ENCODE assay signal across 7 mouse cellular contexts in the genomic region with DNA sequence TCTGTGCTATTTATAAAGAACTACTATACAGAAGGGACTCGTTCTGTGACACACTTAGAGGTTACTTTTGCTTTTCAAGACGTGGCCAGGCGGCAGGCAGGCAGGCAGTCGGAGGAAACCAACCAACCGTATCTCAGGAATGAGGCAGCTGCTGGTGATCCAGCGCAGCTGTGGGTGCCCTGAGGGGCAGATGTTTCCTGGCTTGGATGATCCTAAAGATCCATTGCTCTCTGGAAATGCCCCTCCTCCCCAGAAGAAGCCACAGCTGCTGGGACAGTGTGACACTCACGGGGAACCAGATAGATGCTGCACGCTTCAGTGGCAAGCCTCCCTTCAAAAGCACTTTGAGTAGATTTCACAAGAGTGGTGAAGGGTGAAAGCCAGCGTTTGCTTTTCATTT. TPM values are rescaled to one million over a fixed set of nuclear protein-coding genes. Genes with fewer than 3 reads are reported as not detected.
A peak's percentile ranks its signal among the peaks of the same experiment; 100 is the strongest.
DNase-seq lines count a peak whose midpoint lies in the region; ATAC-seq and TF ChIP-seq lines count a peak whose summit lies in the region.

No protein-coding gene starts in this region.

- no peaks in the 10 kb centered on the region for H3K9me3 ChIP-seq in kidney, postnatal 0 days (replicated peaks; ENCODE audit: low read length)
- no peaks in the 10 kb centered on the region for H3K9me3 ChIP-seq in midbrain, embryonic 11.5 days (ENCODE audit: control insufficient read depth, low read length)
- H3K9me3 ChIP-seq in forebrain, embryonic 13.5 days (replicated peaks), result no peaks in the 10 kb centered on the region

- peak overlapping the region; percentile 41 for H3K4me2 ChIP-seq in kidney, postnatal 0 days (ENCODE audit: low read length)
- peak overlapping the region; percentile 11; the same call in 1 of the 2 replicates for H3K4me2 ChIP-seq in midbrain, embryonic 11.5 days
- no peak overlapping the region for H3K4me2 ChIP-seq in forebrain, embryonic 13.5 days

- H3K4me1 ChIP-seq in kidney, postnatal 0 days (replicated peaks; ENCODE audit: insufficient read depth, low read length), result peaks cover 7% of the 10 kb centered on the region
- H3K4me1 ChIP-seq in midbrain, embryonic 11.5 days (ENCODE audit: control insufficient read depth, insufficient read depth, low read length), result peaks cover 5% of the 10 kb centered on the region; the same call in 1 of the 2 replicates
- no peaks in the 10 kb centered on the region for H3K4me1 ChIP-seq in forebrain, embryonic 13.5 days

- no peaks in the 10 kb centered on the region for H3K27me3 ChIP-seq in kidney, postnatal 0 days (ENCODE audit: insufficient read depth, low read length)
- no peaks in the 10 kb centered on the region for H3K27me3 ChIP-seq in midbrain, embryonic 11.5 days (ENCODE audit: control insufficient read depth, insufficient read depth, low read length)
- no peaks in the 10 kb centered on the region for H3K27me3 ChIP-seq in forebrain, embryonic 13.5 days

- H3K27ac ChIP-seq in kidney, postnatal 0 days, result 0 out of 2 replicates have a peak overlapping the region, but pooled peaks have one; percentile 27
- no peak overlapping the region for H3K27ac ChIP-seq in midbrain, embryonic 11.5 days (ENCODE audit: low read depth, low read length)
- no peak overlapping the region for H3K27ac ChIP-seq in forebrain, embryonic 13.5 days

- peak; percentile 65 for ATAC-seq in kidney, postnatal 0 days (replicated peaks; ENCODE audit: low FRiP score, low read depth)
- peak; percentile 55; the same call in 1 of the 2 replicates for ATAC-seq in midbrain, embryonic 11.5 days (ENCODE audit: low FRiP score)
- no peak for ATAC-seq in forebrain, embryonic 13.5 days

- WGBS in kidney, postnatal 0 days, result 4% methylated on average over 9 of the region's 9 CpGs
- 7% methylated on average over 9 of the region's 9 CpGs for WGBS in midbrain, embryonic 11.5 days
- 15% methylated on average over 9 of the region's 9 CpGs for WGBS in forebrain, embryonic 13.5 days

- H3K36me3 ChIP-seq in kidney, postnatal 0 days (ENCODE audit: insufficient read depth, low read length), result no peaks in the 10 kb centered on the region
- H3K36me3 ChIP-seq in midbrain, embryonic 11.5 days (ENCODE audit: control insufficient read depth, insufficient read depth, low read length), result no peaks in the 10 kb centered on the region
- H3K36me3 ChIP-seq in forebrain, embryonic 13.5 days (ENCODE audit: poor library complexity, severe bottlenecking), result no peaks in the 10 kb centered on the region

- DNase-seq in Muller cell, postnatal 12 days (ENCODE audit: inconsistent ontology term), result peak; percentile 58
- DNase-seq in embryo, embryonic 10.5 days (ENCODE audit: low spot score), result peak; percentile 65
- peak; percentile 74 for DNase-seq in kidney, postnatal 0 days (ENCODE audit: low spot score)
- peak; percentile 89 for DNase-seq in midbrain, embryonic 11.5 days (ENCODE audit: low spot score, missing footprints)
- DNase-seq in cerebellum, adult 9-11 months, result no peak
- no peak for DNase-seq in frontal cortex, postnatal 14 days (ENCODE audit: low spot score in 2 of 2)

- H3K4me3 ChIP-seq in kidney, postnatal 0 days (replicated peaks; ENCODE audit: low read depth, low read length), result 0 out of 2 replicates have a peak overlapping the region, but pooled peaks have one; percentile 5
- no peak overlapping the region for H3K4me3 ChIP-seq in midbrain, embryonic 11.5 days (ENCODE audit: low read depth, low read length)
- H3K4me3 ChIP-seq in forebrain, embryonic 13.5 days, result no peak overlapping the region

- H3K9ac ChIP-seq in kidney, postnatal 0 days (ENCODE audit: low read depth, low read length), result no peak overlapping the region
- no peak overlapping the region for H3K9ac ChIP-seq in midbrain, embryonic 11.5 days (ENCODE audit: low read length)
- no peak overlapping the region for H3K9ac ChIP-seq in forebrain, embryonic 13.5 days

- no peak for TF ChIP-seq CTCF in kidney, postnatal 0 days (IDR thresholded peaks at IDR 0.05; ENCODE audit: low read depth)

RNA-seq across cellular contexts. Expression of a gene that starts 18.9 kb away (rescaled TPM):
- polyA plus RNA-seq in kidney, postnatal 0 days (2015; fragmentation: Nextera tagmentation; extraction: Ambion mirVana), result 0.13 and 0.14 TPM in 2 replicates
- 0.31 TPM in 1 of 2 replicates, not detected in the other for polyA plus RNA-seq in midbrain, embryonic 11.5 days (2014; fragmentation: Nextera tagmentation; extraction: Ambion mirVana)
- polyA plus RNA-seq in forebrain, embryonic 13.5 days (2015; fragmentation: Nextera tagmentation; extraction: Ambion mirVana), result 0.05 TPM in 1 of 2 replicates, not detected in the other

RNA-seq across cellular contexts. Expression of a gene that starts 27.9 kb away (rescaled TPM):
- 73.2 and 83.9 TPM in 2 replicates for polyA plus RNA-seq in kidney, postnatal 0 days (2015; fragmentation: Nextera tagmentation; extraction: Ambion mirVana)
- polyA plus RNA-seq in midbrain, embryonic 11.5 days (2014; fragmentation: Nextera tagmentation; extraction: Ambion mirVana), result 86.8 and 94.7 TPM in 2 replicates
- 99.2 and 99.3 TPM in 2 replicates for polyA plus RNA-seq in forebrain, embryonic 13.5 days (2015; fragmentation: Nextera tagmentation; extraction: Ambion mirVana)

RNA-seq across cellular contexts. Expression of a gene that starts 42.0 kb away (rescaled TPM):
- polyA plus RNA-seq in kidney, postnatal 0 days (2015; fragmentation: Nextera tagmentation; extraction: Ambion mirVana), result 32.4 and 34.6 TPM in 2 replicates
- 48.0 and 50.2 TPM in 2 replicates for polyA plus RNA-seq in midbrain, embryonic 11.5 days (2014; fragmentation: Nextera tagmentation; extraction: Ambion mirVana)
- 36.8 and 37.9 TPM in 2 replicates for polyA plus RNA-seq in forebrain, embryonic 13.5 days (2015; fragmentation: Nextera tagmentation; extraction: Ambion mirVana)

RNA-seq across cellular contexts. Expression of a gene that starts 42.1 kb away (rescaled TPM):
- 40.0 and 46.3 TPM in 2 replicates for polyA plus RNA-seq in kidney, postnatal 0 days (2015; fragmentation: Nextera tagmentation; extraction: Ambion mirVana)
- 163 and 169 TPM in 2 replicates for polyA plus RNA-seq in midbrain, embryonic 11.5 days (2014; fragmentation: Nextera tagmentation; extraction: Ambion mirVana)
- polyA plus RNA-seq in forebrain, embryonic 13.5 days (2015; fragmentation: Nextera tagmentation; extraction: Ambion mirVana), result 100 and 102 TPM in 2 replicates

RNA-seq across cellular contexts. Expression of a gene that starts 45.9 kb away (rescaled TPM):
- polyA plus RNA-seq in kidney, postnatal 0 days (2015; fragmentation: Nextera tagmentation; extraction: Ambion mirVana), result 0.50 and 0.51 TPM in 2 replicates
- 0.84 and 0.86 TPM in 2 replicates for polyA plus RNA-seq in midbrain, embryonic 11.5 days (2014; fragmentation: Nextera tagmentation; extraction: Ambion mirVana)
- 1.6 and 2.4 TPM in 2 replicates for polyA plus RNA-seq in forebrain, embryonic 13.5 days (2015; fragmentation: Nextera tagmentation; extraction: Ambion mirVana)

Comparison
In these comparisons a context has a peak if more than half of its experiments do, and no peak if none do; other contexts are left out.
1. DNase-seq: peak in Muller cell, postnatal 12 days (single experiment), embryo, embryonic 10.5 days (single experiment), kidney, postnatal 0 days (single experiment) and midbrain, embryonic 11.5 days (single experiment); none in cerebellum, adult 9-11 months (single experiment) and frontal cortex, postnatal 14 days (0 of 2).